Mouse (Mus musculus): ENCODE measurements around the gene Kcnab1. TPM values are rescaled to one million over a fixed set of nuclear protein-coding genes. Genes with fewer than 3 reads are reported as not detected.

The Kcnab1 gene
- polyA plus RNA-seq, 1 experiment from 2014 or later: 0.18 TPM

GRCm38 (mm10) chr3:65116958-65117357 is 7.8 kb downstream of the Kcnab1 start:
- TF ChIP-seq CTCF (IDR thresholded peaks at IDR 0.05; ENCODE audit: low read depth) (no peak), EP300 (IDR thresholded peaks at IDR 0.05; ENCODE audit: low read depth) (no peak)

GRCm38 (mm10) chr3:65117365-65117764 is 8.2 kb downstream of the Kcnab1 start:
- WGBS (ENCODE audit: insufficient replicate concordance): 68% methylated on average over 8 of the region's 8 CpGs
- TF ChIP-seq EP300 (IDR thresholded peaks at IDR 0.05; ENCODE audit: low read depth) (no peak), CTCF (IDR thresholded peaks at IDR 0.05; ENCODE audit: low read depth) (no peak)
- Histone ChIP-seq H3K4me3 (ENCODE audit: low read depth, low read length) (no peak overlapping the region), H3K4me1 (ENCODE audit: insufficient read depth) (no peaks in the 10 kb centered on the region), H3K9me3 (ENCODE audit: low read length) (no peaks in the 10 kb centered on the region), H3K27me3 (ENCODE audit: insufficient read depth, low read length) (no peaks in the 10 kb centered on the region), H3K27ac (ENCODE audit: low read depth) (no peak overlapping the region), H3K9ac (replicated peaks) (no peak overlapping the region), H3K4me2 (ENCODE audit: low read depth, low read length) (no peak overlapping the region), H3K36me3 (replicated peaks; ENCODE audit: insufficient read depth, low read length) (no peaks in the 10 kb centered on the region)
- ATAC-seq: no peak
- no peak for DNase-seq

More at GRCm38 (mm10) chr3:65116958-65117357, 7.8 kb downstream of the Kcnab1 start:
- Histone ChIP-seq H3K9me3 (ENCODE audit: low read length) (no peaks in the 10 kb centered on the region), H3K4me3 (ENCODE audit: low read depth, low read length) (no peak overlapping the region), H3K9ac (replicated peaks) (no peak overlapping the region), H3K36me3 (replicated peaks; ENCODE audit: insufficient read depth, low read length) (no peaks in the 10 kb centered on the region), H3K27ac (ENCODE audit: low read depth) (no peak overlapping the region), H3K4me2 (ENCODE audit: low read depth, low read length) (no peak overlapping the region), H3K27me3 (ENCODE audit: insufficient read depth, low read length) (no peaks in the 10 kb centered on the region), H3K4me1 (ENCODE audit: insufficient read depth) (no peaks in the 10 kb centered on the region)
- no peak for DNase-seq
- 69% methylated on average over 3 of the region's 3 CpGs for WGBS (ENCODE audit: insufficient replicate concordance)
- no peak for ATAC-seq

- H3K36me3 ChIP-seq (replicated peaks; ENCODE audit: insufficient read depth, low read length): no peaks in the 10 kb centered on the region
Measured at GRCm38 (mm10) chr3:65124975-65125374, 15.8 kb downstream of the Kcnab1 start.

GRCm38 (mm10) chr3:65129625-65130024 is 20.4 kb downstream of the Kcnab1 start:
- DNase-seq (no peak), ATAC-seq (no peak)
- H3K4me2 ChIP-seq (ENCODE audit: low read depth, low read length): no peak overlapping the region
- H3K36me3 ChIP-seq (replicated peaks; ENCODE audit: insufficient read depth, low read length): no peaks in the 10 kb centered on the region
- 65% methylated on average over 1 of the region's 1 CpGs for WGBS (ENCODE audit: insufficient replicate concordance)
- no peaks in the 10 kb centered on the region for H3K4me1 ChIP-seq (ENCODE audit: insufficient read depth)
- no peak overlapping the region for H3K27ac ChIP-seq (ENCODE audit: low read depth)
- no peak overlapping the region for H3K4me3 ChIP-seq (ENCODE audit: low read depth, low read length)
- H3K27me3 ChIP-seq (ENCODE audit: insufficient read depth, low read length): no peaks in the 10 kb centered on the region
- no peaks in the 10 kb centered on the region for H3K9me3 ChIP-seq (ENCODE audit: low read length)
- TF ChIP-seq CTCF (IDR thresholded peaks at IDR 0.05; ENCODE audit: low read depth) (no peak), EP300 (IDR thresholded peaks at IDR 0.05; ENCODE audit: low read depth) (no peak)
- H3K9ac ChIP-seq (replicated peaks): no peak overlapping the region

More at GRCm38 (mm10) chr3:65124975-65125374, 15.8 kb downstream of the Kcnab1 start:
- DNase-seq (no peak), ATAC-seq (no peak)
- no peak for TF ChIP-seq CTCF (IDR thresholded peaks at IDR 0.05; ENCODE audit: low read depth)
- TF ChIP-seq EP300 (IDR thresholded peaks at IDR 0.05; ENCODE audit: low read depth): no peak
- no peak overlapping the region for H3K4me2 ChIP-seq (ENCODE audit: low read depth, low read length)
- no peaks in the 10 kb centered on the region for H3K9me3 ChIP-seq (ENCODE audit: low read length)
- H3K4me1 ChIP-seq (ENCODE audit: insufficient read depth): no peaks in the 10 kb centered on the region
- WGBS (ENCODE audit: insufficient replicate concordance): 64% methylated on average over 3 of the region's 3 CpGs
- H3K27ac ChIP-seq (ENCODE audit: low read depth): no peak overlapping the region
- no peak overlapping the region for H3K9ac ChIP-seq (replicated peaks)
- H3K27me3 ChIP-seq (ENCODE audit: insufficient read depth, low read length): no peaks in the 10 kb centered on the region
- no peak overlapping the region for H3K4me3 ChIP-seq (ENCODE audit: low read depth, low read length)

GRCm38 (mm10) chr3:65134931-65135330 is 25.7 kb downstream of the Kcnab1 start:
- Histone ChIP-seq H3K27ac (ENCODE audit: low read depth) (no peak overlapping the region), H3K36me3 (replicated peaks; ENCODE audit: insufficient read depth, low read length) (no peaks in the 10 kb centered on the region), H3K27me3 (ENCODE audit: insufficient read depth, low read length) (no peaks in the 10 kb centered on the region), H3K4me1 (ENCODE audit: insufficient read depth) (no peaks in the 10 kb centered on the region), H3K9ac (replicated peaks) (no peak overlapping the region), H3K4me2 (ENCODE audit: low read depth, low read length) (no peak overlapping the region), H3K9me3 (ENCODE audit: low read length) (no peaks in the 10 kb centered on the region), H3K4me3 (ENCODE audit: low read depth, low read length) (no peak overlapping the region)
- TF ChIP-seq EP300 (IDR thresholded peaks at IDR 0.05; ENCODE audit: low read depth): no peak
- TF ChIP-seq CTCF (IDR thresholded peaks at IDR 0.05; ENCODE audit: low read depth): no peak
- ATAC-seq (no peak), DNase-seq (no peak)
- WGBS (ENCODE audit: insufficient replicate concordance): 68% methylated on average over 5 of the region's 5 CpGs

GRCm38 (mm10) chr3:65136897-65137296 is 27.7 kb downstream of the Kcnab1 start:
- no peak for TF ChIP-seq CTCF (IDR thresholded peaks at IDR 0.05; ENCODE audit: low read depth)
- TF ChIP-seq EP300 (IDR thresholded peaks at IDR 0.05; ENCODE audit: low read depth): no peak
- no peaks in the 10 kb centered on the region for H3K9me3 ChIP-seq (ENCODE audit: low read length)
- H3K36me3 ChIP-seq (replicated peaks; ENCODE audit: insufficient read depth, low read length): no peaks in the 10 kb centered on the region
- H3K27ac ChIP-seq (ENCODE audit: low read depth): no peak overlapping the region
- WGBS (ENCODE audit: insufficient replicate concordance): 72% methylated on average over 5 of the region's 5 CpGs
- H3K9ac ChIP-seq (replicated peaks): no peak overlapping the region
- no peaks in the 10 kb centered on the region for H3K4me1 ChIP-seq (ENCODE audit: insufficient read depth)
- H3K4me2 ChIP-seq (ENCODE audit: low read depth, low read length): no peak overlapping the region
- H3K4me3 ChIP-seq (ENCODE audit: low read depth, low read length): no peak overlapping the region
- H3K27me3 ChIP-seq (ENCODE audit: insufficient read depth, low read length): no peaks in the 10 kb centered on the region
- DNase-seq (no peak), ATAC-seq (no peak)

GRCm38 (mm10) chr3:65138739-65139138 is 29.6 kb downstream of the Kcnab1 start:
- Histone ChIP-seq H3K9me3 (ENCODE audit: low read length) (no peaks in the 10 kb centered on the region), H3K27ac (ENCODE audit: low read depth) (no peak overlapping the region), H3K4me1 (ENCODE audit: insufficient read depth) (no peaks in the 10 kb centered on the region), H3K36me3 (replicated peaks; ENCODE audit: insufficient read depth, low read length) (no peaks in the 10 kb centered on the region), H3K9ac (replicated peaks) (no peak overlapping the region), H3K4me3 (ENCODE audit: low read depth, low read length) (no peak overlapping the region), H3K4me2 (ENCODE audit: low read depth, low read length) (no peak overlapping the region), H3K27me3 (ENCODE audit: insufficient read depth, low read length) (no peaks in the 10 kb centered on the region)
- ATAC-seq: no peak
- TF ChIP-seq EP300 (IDR thresholded peaks at IDR 0.05; ENCODE audit: low read depth) (no peak), CTCF (IDR thresholded peaks at IDR 0.05; ENCODE audit: low read depth) (no peak)
- 61% methylated on average over 3 of the region's 3 CpGs for WGBS (ENCODE audit: insufficient replicate concordance)
- no peak for DNase-seq

Measured in liver, postnatal 0 days (tissue).